Comparison of ENCODE assay signal across 9 mouse cellular contexts in the genomic region with DNA sequence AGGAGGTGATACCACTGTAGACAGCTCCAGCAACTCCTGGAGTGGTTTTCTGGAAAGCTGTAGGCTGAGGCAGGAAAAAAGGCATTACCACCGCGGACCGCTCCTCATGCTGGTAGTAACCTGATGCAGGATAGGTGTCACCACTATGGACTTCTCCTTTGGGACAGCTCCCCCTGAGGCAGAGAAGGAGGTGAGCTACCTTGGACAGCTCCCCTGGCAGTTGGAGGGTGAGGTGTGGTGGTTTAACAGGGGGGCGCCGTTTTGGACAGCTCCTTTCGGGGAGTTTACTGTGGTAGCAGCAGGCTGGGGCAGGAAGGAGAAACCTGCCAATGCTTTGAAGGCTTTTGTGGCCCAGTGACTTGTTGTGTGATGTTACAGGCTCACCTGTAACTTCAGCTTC. TPM values are rescaled to one million over a fixed set of nuclear protein-coding genes. Genes with fewer than 3 reads are reported as not detected.
A peak's percentile ranks its signal among the peaks of the same experiment; 100 is the strongest.
DNase-seq lines count a peak whose midpoint lies in the region; ATAC-seq and TF ChIP-seq lines count a peak whose summit lies in the region.
"Had no signal": no experiment of that assay in that cellular context is flagged by ENCODE, and none has a peak within 500 bp of the region (broad histone marks: within the 10 kb centered on the region; RNA-seq: fewer than 3 reads in every experiment).

No protein-coding gene starts in this region.

- H3K4me1 ChIP-seq in hindbrain, embryonic 11.5 days (replicated peaks; ENCODE audit: control insufficient read depth, insufficient read depth, low read length) = no peaks in the 10 kb centered on the region
- peaks cover 21% of the 10 kb centered on the region for H3K4me1 ChIP-seq in hindbrain, embryonic 13.5 days (replicated peaks)
- H3K4me1 ChIP-seq in kidney, embryonic 15.5 days = no peaks in the 10 kb centered on the region
- peaks cover 21% of the 10 kb centered on the region for H3K4me1 ChIP-seq in midbrain, embryonic 15.5 days
- H3K4me1 ChIP-seq: liver, embryonic 15.5 days had no signal

- no peaks in the 10 kb centered on the region; the same call in 1 of the 2 replicates for H3K36me3 ChIP-seq in hindbrain, embryonic 11.5 days (ENCODE audit: control insufficient read depth, insufficient read depth, low read length)
- H3K36me3 ChIP-seq in hindbrain, embryonic 13.5 days = peaks cover 20% of the 10 kb centered on the region
- H3K36me3 ChIP-seq in kidney, embryonic 15.5 days = no peaks in the 10 kb centered on the region
- H3K36me3 ChIP-seq in midbrain, embryonic 15.5 days (replicated peaks) = no peaks in the 10 kb centered on the region
- H3K36me3 ChIP-seq: liver, embryonic 15.5 days had no signal

- no peak overlapping the region for H3K27ac ChIP-seq in hindbrain, embryonic 11.5 days (ENCODE audit: low read depth, low read length)
- no peak overlapping the region for H3K27ac ChIP-seq in hindbrain, embryonic 13.5 days
- H3K27ac ChIP-seq in kidney, embryonic 15.5 days = no peak overlapping the region
- H3K27ac ChIP-seq in midbrain, embryonic 15.5 days = no peak overlapping the region
- H3K27ac ChIP-seq in gastrocnemius, adult 2 months = no peak overlapping the region
- H3K27ac ChIP-seq: liver, embryonic 15.5 days had no signal

- WGBS in hindbrain, embryonic 11.5 days = 36% methylated on average over 6 of the region's 6 CpGs
- 47% methylated on average over 6 of the region's 6 CpGs for WGBS in hindbrain, embryonic 13.5 days
- whole genome bisulfite sequencing in kidney, embryonic 15.5 days = 17% methylated on average over 6 of the region's 6 CpGs
- 34% methylated on average over 6 of the region's 6 CpGs for WGBS in midbrain, embryonic 15.5 days

- TF ChIP-seq CTCF in gastrocnemius, adult 2 months (IDR thresholded peaks at IDR 0.05) = no peak

- H3K4me3 ChIP-seq in hindbrain, embryonic 11.5 days (ENCODE audit: low read depth, low read length) = no peak overlapping the region
- H3K4me3 ChIP-seq in hindbrain, embryonic 13.5 days = no peak overlapping the region
- H3K4me3 ChIP-seq in kidney, embryonic 15.5 days (replicated peaks) = no peak overlapping the region
- no peak overlapping the region for H3K4me3 ChIP-seq in midbrain, embryonic 15.5 days
- H3K4me3 ChIP-seq in gastrocnemius, adult 2 months = no peak overlapping the region
- H3K4me3 ChIP-seq: liver, embryonic 15.5 days had no signal

- H3K4me2 ChIP-seq in hindbrain, embryonic 11.5 days (replicated peaks; ENCODE audit: low read depth, low read length) = no peak overlapping the region
- no peak overlapping the region for H3K4me2 ChIP-seq in hindbrain, embryonic 13.5 days
- H3K4me2 ChIP-seq in kidney, embryonic 15.5 days = no peak overlapping the region
- no peak overlapping the region for H3K4me2 ChIP-seq in midbrain, embryonic 15.5 days
- H3K4me2 ChIP-seq: liver, embryonic 15.5 days had no signal

- no peak for ATAC-seq in hindbrain, embryonic 11.5 days (ENCODE audit: low FRiP score)
- ATAC-seq in hindbrain, embryonic 13.5 days (ENCODE audit: low FRiP score) = no peak
- ATAC-seq in kidney, embryonic 15.5 days (replicated peaks; ENCODE audit: low FRiP score) = peak; percentile 92
- no peak for ATAC-seq in erythroblast, adult 5-6 weeks (replicated peaks; ENCODE audit: low FRiP score, poor library complexity, severe bottlenecking)
- ATAC-seq in midbrain, embryonic 15.5 days (replicated peaks) = no peak

- no peaks in the 10 kb centered on the region for H3K27me3 ChIP-seq in hindbrain, embryonic 11.5 days (ENCODE audit: control insufficient read depth, insufficient read depth, low read length)
- no peaks in the 10 kb centered on the region for H3K27me3 ChIP-seq in hindbrain, embryonic 13.5 days
- H3K27me3 ChIP-seq in kidney, embryonic 15.5 days = no peaks in the 10 kb centered on the region
- H3K27me3 ChIP-seq in midbrain, embryonic 15.5 days (replicated peaks) = no peaks in the 10 kb centered on the region
- H3K27me3 ChIP-seq: liver, embryonic 15.5 days had no signal

- no peaks in the 10 kb centered on the region for H3K9me3 ChIP-seq in hindbrain, embryonic 11.5 days (ENCODE audit: control insufficient read depth, low read length)
- no peaks in the 10 kb centered on the region for H3K9me3 ChIP-seq in hindbrain, embryonic 13.5 days
- no peaks in the 10 kb centered on the region for H3K9me3 ChIP-seq in kidney, embryonic 15.5 days (replicated peaks)
- no peaks in the 10 kb centered on the region for H3K9me3 ChIP-seq in midbrain, embryonic 15.5 days
- H3K9me3 ChIP-seq: liver, embryonic 15.5 days had no signal

- DNase-seq in hindbrain, embryonic 11.5 days (ENCODE audit: low spot score) = peak; percentile 10
- DNase-seq in c-Kit-positive CD71-negative TER-119-negative erythroid progenitor cells, embryonic 14.5 days (ENCODE audit: low read depth) = peak; percentile 54
- peak; percentile 52 to 58 for DNase-seq in lung, postnatal 4 days
- no peak for DNase-seq in gastrocnemius, adult 2 months

- intact Hi-C loops in gastrocnemius, adult 2 months (cut with DNase I) = no loop called here

- H3K9ac ChIP-seq in hindbrain, embryonic 11.5 days (ENCODE audit: low read depth, low read length) = no peak overlapping the region
- no peak overlapping the region for H3K9ac ChIP-seq in hindbrain, embryonic 13.5 days
- no peak overlapping the region for H3K9ac ChIP-seq in kidney, embryonic 15.5 days
- no peak overlapping the region for H3K9ac ChIP-seq in midbrain, embryonic 15.5 days
- H3K9ac ChIP-seq: liver, embryonic 15.5 days had no signal

RNA-seq across cellular contexts. Expression of a gene that starts 42.8 kb away (rescaled TPM):
- polyA plus RNA-seq in hindbrain, embryonic 11.5 days (2014; fragmentation: Nextera tagmentation; extraction: Ambion mirVana) = not detected in 2 replicates
- not detected in 2 replicates for polyA plus RNA-seq in hindbrain, embryonic 13.5 days (2015; fragmentation: Nextera tagmentation; extraction: Ambion mirVana)
- not detected in 2 replicates for polyA plus RNA-seq in kidney, embryonic 15.5 days (2015; fragmentation: Nextera tagmentation; extraction: Ambion mirVana)
- total RNA-seq in erythroblast, adult 5-6 weeks (2015; ENCODE audit: low replicate concordance) = not detected in 2 replicates
- total RNA-seq in erythroblast, adult 5-6 weeks (2017; ENCODE audit: low replicate concordance) = not detected in 2 replicates
- not detected in 2 replicates for polyA plus RNA-seq in midbrain, embryonic 15.5 days (2015; fragmentation: Nextera tagmentation; extraction: Ambion mirVana)
- total RNA-seq in gastrocnemius, adult 2 months (2021) = not detected
- polyA plus RNA-seq: liver, embryonic 15.5 days had no signal
